Mouse (Mus musculus) heart, embryonic 11.5 days (tissue): ENCODE data around the gene Tmem9. TPM values are rescaled to one million over a fixed set of nuclear protein-coding genes. Genes with fewer than 3 reads are reported as not detected.

ENCODE experiments used
- ATAC-seq: fragments of 200-750 bp; cut with Nextera tagmentation; replicated peaks from 2 replicates; pipeline ENCODE4 v1.8.0; 2017; ENCODE audit warnings: moderate library complexity; ENCODE audit not compliant: insufficient number of reproducible peaks, low FRiP score, low TSS enrichment
- H3K27ac ChIP-seq: fragments of 300-500 bp; sonication (generic); 2 replicates; pipeline ENCODE4 v1.5.1; 2014; ENCODE audit warnings: mild to moderate bottlenecking, low read depth, low read length
- H3K27me3 ChIP-seq: fragments of 300-500 bp; sonication (generic); 2 replicates; pipeline ENCODE4 v1.6.1; 2014; ENCODE audit warnings: mild to moderate bottlenecking, low read length, mixed read lengths; ENCODE audit not compliant: control insufficient read depth, insufficient read depth
- H3K36me3 ChIP-seq: fragments of 300-500 bp; sonication (generic); 2 replicates; pipeline ENCODE4 v1.6.1; 2014; ENCODE audit warnings: mild to moderate bottlenecking, low read length, moderate library complexity, mixed read lengths; ENCODE audit not compliant: control insufficient read depth, insufficient read depth
- H3K4me1 ChIP-seq: fragments of 300-500 bp; sonication (generic); 2 replicates; pipeline ENCODE4 v1.6.1; 2014; ENCODE audit warnings: low read length; ENCODE audit not compliant: control insufficient read depth, insufficient read depth
- H3K4me2 ChIP-seq: fragments of 300-500 bp; sonication (generic); 2 replicates; pipeline ENCODE4 v1.6.1; 2014; ENCODE audit warnings: mild to moderate bottlenecking, moderate library complexity
- H3K4me3 ChIP-seq: fragments of 300-500 bp; sonication (generic); 2 replicates; pipeline ENCODE4 v1.5.1; 2014; ENCODE audit warnings: low read depth, low read length
- H3K9ac ChIP-seq: fragments of 300-500 bp; sonication (generic); 2 replicates; pipeline ENCODE4 v1.6.1; 2014; ENCODE audit warnings: mild to moderate bottlenecking, low read depth, low read length, moderate library complexity
- H3K9me3 ChIP-seq: fragments of 300-500 bp; sonication (generic); replicated peaks from 2 replicates; pipeline ENCODE4 v1.6.1; 2016; ENCODE audit warnings: low read length; ENCODE audit not compliant: control insufficient read depth
- WGBS: fragments of 180-500 bp; shearing (Covaris S2); extraction: QIAGEN DNeasy Blood & Tissue Kit; methylation state at CpG from one replicate; pipeline ENCODE4 v1.1.7; 2014; ENCODE audit not compliant: insufficient replicate concordance; 5-methylcytosine and 5-hydroxymethylcytosine counted together
- polyA plus RNA-seq: library from polyadenylated mRNA; unstranded; fragments of >200 nt; fragmentation: Nextera tagmentation; extraction: Ambion mirVana; gene quantifications from 2 replicates; pipeline ENCODE4 v1.2.1, GENCODE M21; 2014

Gene Tmem9
- polyA plus RNA-seq, 1 experiment from 2014 or later, result 106 TPM

DNA sequence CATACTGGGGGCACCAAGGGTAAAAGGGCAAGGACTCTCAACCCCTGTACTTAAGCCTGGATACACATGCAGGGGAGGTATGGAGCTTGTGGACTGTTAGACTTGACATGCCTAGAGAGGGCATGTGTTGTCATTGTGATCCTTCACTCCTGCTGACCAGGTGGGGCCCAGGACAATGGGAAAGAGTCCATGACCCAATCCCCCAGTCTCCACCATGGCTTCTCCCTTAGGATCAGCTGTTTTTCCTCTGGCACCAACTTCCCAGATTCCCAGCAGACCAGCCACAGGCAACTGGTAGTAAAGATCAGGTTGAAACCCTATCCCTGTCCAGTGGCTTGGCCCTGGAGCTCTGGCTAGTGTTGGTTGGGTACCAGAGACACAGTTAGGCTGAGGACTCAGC is 18.1 kb upstream of the Tmem9 start:
- no peaks in the 10 kb centered on the region for H3K36me3 ChIP-seq
- no peaks in the 10 kb centered on the region for H3K9me3 ChIP-seq
- no peak overlapping the region for H3K4me2 ChIP-seq
- H3K4me3 ChIP-seq, result no peak overlapping the region
- ATAC-seq, result no peak
- no peak overlapping the region for H3K9ac ChIP-seq
- H3K4me1 ChIP-seq, result 0 out of 2 replicates have a peak, but pooled peaks cover 5% of the 10 kb centered on the region
- no peak overlapping the region for H3K27ac ChIP-seq
- H3K27me3 ChIP-seq, result no peaks in the 10 kb centered on the region

DNA sequence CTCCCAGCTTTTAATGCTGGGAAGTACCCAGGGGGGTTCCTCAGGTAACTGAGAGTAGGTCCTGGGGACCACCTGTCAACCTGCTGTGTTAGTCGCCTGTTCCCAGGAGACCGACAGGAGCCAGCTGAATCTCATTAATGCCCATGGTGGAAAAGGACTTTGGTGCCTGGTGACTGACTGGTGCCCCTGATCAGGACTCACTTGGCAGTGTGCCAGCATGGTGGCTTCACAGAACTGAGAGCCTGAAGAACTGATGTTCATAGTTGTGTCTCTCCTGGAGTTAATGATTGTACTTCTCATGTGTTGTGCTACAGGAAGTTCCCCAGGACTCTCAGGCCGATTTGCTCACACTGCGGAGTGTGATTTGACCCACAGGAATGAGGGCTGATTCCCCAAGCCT is 14.5 kb upstream of the Tmem9 start:
- H3K4me1 ChIP-seq, result 0 out of 2 replicates have a peak, but pooled peaks cover 5% of the 10 kb centered on the region
- H3K36me3 ChIP-seq, result no peaks in the 10 kb centered on the region
- H3K27ac ChIP-seq, result no peak overlapping the region
- no peak for ATAC-seq
- 59% methylated on average over 4 of the region's 4 CpGs for WGBS
- no peaks in the 10 kb centered on the region for H3K9me3 ChIP-seq
- H3K9ac ChIP-seq, result no peak overlapping the region
- no peak overlapping the region for H3K4me2 ChIP-seq
- H3K4me3 ChIP-seq, result no peak overlapping the region
- H3K27me3 ChIP-seq, result no peaks in the 10 kb centered on the region

DNA sequence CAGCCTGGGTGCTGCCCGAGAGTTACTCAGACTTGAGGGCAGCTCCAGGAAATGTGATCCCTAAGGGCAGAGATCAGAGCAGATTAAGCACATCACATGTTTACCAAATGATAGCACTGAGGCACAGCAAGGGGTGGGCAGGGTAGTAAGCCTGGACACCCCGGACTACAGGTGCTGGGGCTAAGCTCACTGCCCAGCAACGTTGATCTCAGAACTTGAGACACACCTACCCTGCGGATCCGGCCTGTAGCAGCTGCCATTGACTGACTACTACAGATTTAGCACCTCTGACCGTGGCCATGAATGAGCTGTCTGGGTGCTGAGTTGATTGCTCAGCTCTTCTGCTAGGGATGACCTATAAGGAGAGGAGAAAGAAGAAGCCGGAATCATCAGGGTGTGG is 10.4 kb upstream of the Tmem9 start:
- ATAC-seq, result no peak
- H3K36me3 ChIP-seq, result no peaks in the 10 kb centered on the region
- no peaks in the 10 kb centered on the region for H3K9me3 ChIP-seq
- H3K9ac ChIP-seq, result no peak overlapping the region
- no peaks in the 10 kb centered on the region for H3K27me3 ChIP-seq
- no peak overlapping the region for H3K27ac ChIP-seq
- H3K4me1 ChIP-seq, result 0 out of 2 replicates have a peak, but pooled peaks cover 5% of the 10 kb centered on the region
- H3K4me2 ChIP-seq, result no peak overlapping the region
- H3K4me3 ChIP-seq, result no peak overlapping the region
- 51% methylated on average over 7 of the region's 7 CpGs for WGBS

DNA sequence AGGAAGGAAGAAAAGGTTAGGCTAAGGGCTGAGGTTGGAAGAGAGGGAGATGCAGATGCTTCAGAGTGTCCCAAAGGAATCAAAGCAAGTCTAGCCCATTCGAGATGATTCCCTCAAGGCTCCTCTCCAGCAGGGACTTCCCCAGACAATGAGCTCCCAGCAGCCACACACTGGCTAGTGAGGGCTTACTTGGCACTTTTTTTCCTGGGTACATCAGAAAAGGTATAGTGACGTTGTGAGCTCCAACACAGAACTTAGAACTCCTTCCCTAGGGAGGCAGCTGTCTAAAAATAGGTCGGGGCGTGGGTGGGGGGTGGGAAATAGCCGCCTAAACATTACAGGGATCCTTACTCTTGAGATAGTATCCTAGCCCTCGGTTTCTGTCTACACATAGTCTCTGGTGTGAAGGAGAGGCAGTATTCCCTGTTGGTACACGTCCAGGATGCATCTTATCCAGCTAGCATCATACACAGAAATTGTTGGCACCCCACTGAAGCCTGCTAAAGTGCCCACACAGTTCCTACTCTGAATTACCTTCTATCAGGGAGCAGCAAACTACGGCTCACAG is 8.1 kb upstream of the Tmem9 start:
- no peak for ATAC-seq
- no peaks in the 10 kb centered on the region for H3K9me3 ChIP-seq
- H3K4me3 ChIP-seq, result no peak overlapping the region
- no peaks in the 10 kb centered on the region for H3K27me3 ChIP-seq
- H3K9ac ChIP-seq, result no peak overlapping the region
- no peaks in the 10 kb centered on the region for H3K36me3 ChIP-seq
- no peaks in the 10 kb centered on the region for H3K4me1 ChIP-seq
- H3K4me2 ChIP-seq, result peak overlapping the region; percentile 9; the same call in 1 of the 2 replicates
- H3K27ac ChIP-seq, result no peak overlapping the region
- 38% methylated on average over 8 of the region's 8 CpGs for WGBS

DNA sequence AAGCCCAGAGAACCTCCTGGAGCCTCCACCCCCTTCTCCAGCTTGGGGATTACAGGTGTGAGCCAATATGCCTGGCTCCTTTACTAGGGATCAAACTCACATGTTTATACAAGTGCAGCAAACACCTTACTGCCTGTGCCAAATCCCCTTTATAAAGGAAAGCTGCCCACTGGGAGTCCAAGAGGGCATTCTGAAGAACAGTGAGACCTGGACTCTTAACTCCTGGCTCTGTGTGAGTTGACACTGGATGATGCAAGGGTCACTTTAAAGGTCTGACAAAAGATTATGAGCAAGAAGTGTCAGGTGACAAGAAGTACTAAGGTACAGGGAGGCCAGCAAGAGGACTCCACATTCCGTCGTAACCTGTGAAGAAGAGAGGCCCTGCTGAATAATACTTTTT is 6.5 kb upstream of the Tmem9 start:
- no peak for ATAC-seq
- Histone ChIP-seq H3K27me3 (no peaks in the 10 kb centered on the region), H3K4me2 (no peak overlapping the region), H3K4me3 (no peak overlapping the region), H3K27ac (no peak overlapping the region), H3K9me3 (no peaks in the 10 kb centered on the region), H3K4me1 (no peaks in the 10 kb centered on the region), H3K9ac (no peak overlapping the region), H3K36me3 (no peaks in the 10 kb centered on the region)
- 75% methylated on average over 2 of the region's 2 CpGs for WGBS

DNA sequence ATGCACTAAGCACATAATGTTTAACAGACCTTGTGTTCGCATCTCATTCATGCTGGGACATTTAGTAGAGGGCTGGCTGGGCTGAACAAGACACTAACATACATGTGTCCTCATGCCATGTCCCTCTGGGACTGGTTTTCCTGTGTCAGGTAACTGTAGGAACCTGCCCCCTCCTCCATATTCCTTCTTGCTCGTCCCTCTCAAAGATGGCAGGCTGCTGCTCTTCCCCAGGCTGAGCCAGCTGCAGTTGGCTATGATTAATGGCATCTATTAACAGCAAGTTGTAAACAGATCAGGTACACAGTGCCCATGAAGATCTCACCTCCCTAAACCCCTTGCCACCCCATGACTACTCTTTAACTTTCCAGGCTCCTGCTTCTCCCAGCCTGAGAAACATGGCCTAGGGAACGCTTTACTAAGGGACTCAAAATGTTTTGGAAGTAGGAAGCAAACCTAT is 1.6 kb upstream of the Tmem9 start, which contains the start of gene Igfn1:
Igfn1 (minus strand) TSS at position 51 of the 457 bp plus-strand sequence.
- Histone ChIP-seq H3K36me3 (no peaks in the 10 kb centered on the region), H3K9me3 (no peaks in the 10 kb centered on the region), H3K27me3 (no peaks in the 10 kb centered on the region), H3K4me3 (peak within 1 kb of the TSS; percentile 51; the same call in 1 of the 2 replicates), H3K4me1 (no peaks in the 10 kb centered on the region), H3K9ac (no peak within 1 kb of the TSS), H3K27ac (no peak within 1 kb of the TSS), H3K4me2 (peak within 1 kb of the TSS; percentile 89)
- ATAC-seq, result no peak
- WGBS, result 78% methylated on average over 3 of the region's 3 CpGs

DNA sequence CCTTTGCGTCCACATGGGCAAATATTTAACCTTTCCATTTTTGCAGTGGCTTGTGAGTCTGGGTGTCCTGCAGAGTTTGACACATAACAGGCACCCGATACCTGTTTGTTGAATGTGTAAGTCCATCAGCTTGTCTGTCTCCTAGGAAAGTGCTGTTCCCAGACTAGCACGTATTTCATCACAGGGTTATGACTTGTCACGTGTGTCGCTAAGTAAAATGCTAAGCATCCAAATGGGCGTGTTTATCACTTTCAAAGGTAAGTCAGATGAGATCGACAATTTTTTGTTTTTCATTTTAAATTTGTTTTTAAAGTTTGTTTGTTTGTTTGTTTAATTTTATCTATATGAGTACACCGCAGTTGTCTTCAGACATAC is 196 bp downstream of the Tmem9 start:
- Histone ChIP-seq H3K4me2 (peak overlapping the region; percentile 89), H3K27me3 (no peaks in the 10 kb centered on the region), H3K36me3 (no peaks in the 10 kb centered on the region), H3K9me3 (no peaks in the 10 kb centered on the region), H3K9ac (no peak overlapping the region), H3K27ac (no peak overlapping the region), H3K4me3 (peak overlapping the region; percentile 51), H3K4me1 (peaks cover 4% of the 10 kb centered on the region; the same call in 1 of the 2 replicates)
- peak; percentile 27; the same call in 1 of the 2 replicates for ATAC-seq
- 20% methylated on average over 8 of the region's 8 CpGs for WGBS

DNA sequence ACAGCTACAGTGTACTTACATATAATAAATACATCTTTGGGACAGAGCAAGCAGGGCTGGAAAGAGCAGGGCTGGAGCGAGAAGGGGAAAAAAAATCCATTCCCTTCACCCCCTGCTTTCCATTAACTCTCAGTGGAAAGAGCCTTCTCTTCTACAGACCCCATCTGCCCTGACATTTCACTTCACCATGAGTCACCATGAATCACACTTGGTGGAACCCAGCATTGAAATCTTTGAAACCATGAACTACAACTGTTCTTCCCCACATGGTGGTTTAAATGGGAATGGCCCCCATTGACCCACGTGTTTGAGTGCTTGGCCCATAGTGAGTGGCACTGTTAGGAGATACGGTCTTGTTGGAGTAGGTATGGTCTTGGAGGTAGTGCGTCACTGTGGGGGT is 2.3 kb downstream of the Tmem9 start:
- no peaks in the 10 kb centered on the region for H3K36me3 ChIP-seq
- 88% methylated on average over 4 of the region's 4 CpGs for WGBS
- no peak overlapping the region for H3K4me2 ChIP-seq
- H3K27ac ChIP-seq, result no peak overlapping the region
- no peaks in the 10 kb centered on the region for H3K27me3 ChIP-seq
- peaks cover 7% of the 10 kb centered on the region for H3K4me1 ChIP-seq
- H3K9ac ChIP-seq, result no peak overlapping the region
- no peak overlapping the region for H3K4me3 ChIP-seq
- no peak for ATAC-seq
- no peaks in the 10 kb centered on the region for H3K9me3 ChIP-seq

DNA sequence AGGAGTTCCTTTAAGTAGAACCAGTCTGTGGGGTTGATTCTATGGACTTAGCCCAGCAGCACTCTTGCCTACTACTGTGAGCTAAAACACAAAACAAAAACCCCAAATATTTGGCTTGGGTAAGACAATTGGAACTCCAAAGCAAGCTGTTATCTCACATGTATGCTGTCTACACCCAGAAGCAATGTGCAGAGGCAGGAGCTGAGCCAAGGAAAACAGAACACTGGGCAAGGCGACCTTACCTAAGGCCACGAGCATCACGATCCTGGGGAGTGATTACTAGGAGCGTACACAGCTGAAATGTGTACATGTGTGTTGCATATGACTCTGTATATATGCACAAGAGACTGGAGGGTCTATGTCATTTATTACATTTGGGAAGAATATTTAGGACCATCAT is 5.6 kb downstream of the Tmem9 start:
- Histone ChIP-seq H3K4me2 (no peak overlapping the region), H3K9ac (no peak overlapping the region), H3K4me3 (no peak overlapping the region), H3K27ac (no peak overlapping the region), H3K27me3 (no peaks in the 10 kb centered on the region), H3K36me3 (no peaks in the 10 kb centered on the region), H3K4me1 (peaks cover 10% of the 10 kb centered on the region), H3K9me3 (no peaks in the 10 kb centered on the region)
- 54% methylated on average over 4 of the region's 4 CpGs for WGBS
- no peak for ATAC-seq
